Mouse (Mus musculus) forebrain, embryonic 12.5 days (tissue): ENCODE measurements around the gene Xpc. TPM values are rescaled to one million over a fixed set of nuclear protein-coding genes. Genes with fewer than 3 reads are reported as not detected.

Experiments used
- ATAC-seq: fragments of 200-750 bp; cut with Nextera tagmentation; 2 replicates; pipeline ENCODE4 v1.8.0; 2017; ENCODE audit warnings: moderate TSS enrichment; ENCODE audit not compliant: low FRiP score
- H3K27ac ChIP-seq: fragments of 300-500 bp; sonication (generic); 2 replicates; pipeline ENCODE4 v1.5.1; 2016; ENCODE audit warnings: mild to moderate bottlenecking
- H3K27me3 ChIP-seq: fragments of 300-500 bp; sonication (generic); 2 replicates; pipeline ENCODE4 v1.6.1; 2016; ENCODE audit warnings: mild to moderate bottlenecking
- H3K36me3 ChIP-seq: fragments of 300-500 bp; sonication (generic); replicated peaks from 2 replicates; pipeline ENCODE4 v1.6.1; 2016; ENCODE audit warnings: mild to moderate bottlenecking
- H3K4me1 ChIP-seq: fragments of 300-500 bp; sonication (generic); 2 replicates; pipeline ENCODE4 v1.6.1; 2016
- H3K4me2 ChIP-seq: fragments of 300-500 bp; sonication (generic); 2 replicates; pipeline ENCODE4 v1.6.1; 2016; ENCODE audit warnings: mild to moderate bottlenecking, moderate library complexity
- H3K4me3 ChIP-seq: fragments of 300-500 bp; sonication (generic); replicated peaks from 2 replicates; pipeline ENCODE4 v1.5.1; 2016; ENCODE audit warnings: mild to moderate bottlenecking
- H3K9ac ChIP-seq: fragments of 300-500 bp; sonication (generic); 2 replicates; pipeline ENCODE4 v1.6.1; 2016; ENCODE audit warnings: mild to moderate bottlenecking
- H3K9me3 ChIP-seq: fragments of 300-500 bp; sonication (generic); 2 replicates; pipeline ENCODE4 v1.6.1; 2016
- WGBS: fragments of 180-500 bp; shearing (Covaris S2); methylation state at CpG from one replicate; pipeline ENCODE4 v1.1.7; 2016; 5-methylcytosine and 5-hydroxymethylcytosine counted together
- polyA plus RNA-seq: library from polyadenylated mRNA; unstranded; fragments of >200 nt; fragmentation: Nextera tagmentation; extraction: Ambion mirVana; gene quantifications from 2 replicates; pipeline ENCODE4 v1.2.1, GENCODE M21; 2016

Xpc gene
- polyA plus RNA-seq, 1 experiment from 2014 or later = 24.4 TPM

- Histone ChIP-seq H3K4me3 (no peak overlapping the region), H3K9me3 (no peaks in the 10 kb centered on the region), H3K4me2 (no peak overlapping the region), H3K27me3 (no peaks in the 10 kb centered on the region), H3K9ac (no peak overlapping the region), H3K27ac (no peak overlapping the region), H3K36me3 (peaks cover 22% of the 10 kb centered on the region), H3K4me1 (no peaks in the 10 kb centered on the region)
- ATAC-seq = no peak
- 96% methylated on average over 1 of the region's 1 CpGs for WGBS
Observed at GRCm38 (mm10) chr6:91459471-91459870, 56.2 kb downstream of the Xpc start.

- Histone ChIP-seq H3K9ac (no peak overlapping the region), H3K4me3 (no peak overlapping the region), H3K4me1 (no peaks in the 10 kb centered on the region; the same call in 1 of the 2 replicates), H3K36me3 (no peaks in the 10 kb centered on the region), H3K9me3 (no peaks in the 10 kb centered on the region), H3K4me2 (no peak overlapping the region), H3K27me3 (peaks cover 6% of the 10 kb centered on the region; the same call in 1 of the 2 replicates), H3K27ac (no peak overlapping the region)
- WGBS = 76% methylated on average over 5 of the region's 5 CpGs
- no peak for ATAC-seq
Observed at GRCm38 (mm10) chr6:91454546-91454945, 61.1 kb downstream of the Xpc start.

GRCm38 (mm10) chr6:91452056-91452455 lies 63.6 kb downstream of the Xpc start:
- ATAC-seq = no peak
- Histone ChIP-seq H3K27me3 (peaks cover 8% of the 10 kb centered on the region), H3K4me1 (no peaks in the 10 kb centered on the region; the same call in 1 of the 2 replicates), H3K4me2 (no peak overlapping the region), H3K9ac (no peak overlapping the region), H3K36me3 (no peaks in the 10 kb centered on the region), H3K27ac (no peak overlapping the region), H3K9me3 (no peaks in the 10 kb centered on the region), H3K4me3 (no peak overlapping the region)
- WGBS = 52% methylated on average over 1 of the region's 1 CpGs

GRCm38 (mm10) chr6:91449472-91450225 lies 66.0 kb downstream of the Xpc start:
- H3K9me3 ChIP-seq = no peaks in the 10 kb centered on the region
- no peaks in the 10 kb centered on the region; the same call in 1 of the 2 replicates for H3K4me1 ChIP-seq
- no peak overlapping the region for H3K4me3 ChIP-seq
- WGBS = 59% methylated on average over 3 of the region's 3 CpGs
- no peak overlapping the region for H3K27ac ChIP-seq
- ATAC-seq = no peak
- no peaks in the 10 kb centered on the region for H3K36me3 ChIP-seq
- H3K4me2 ChIP-seq = no peak overlapping the region
- no peak overlapping the region for H3K9ac ChIP-seq
- peaks cover 16% of the 10 kb centered on the region for H3K27me3 ChIP-seq

GRCm38 (mm10) chr6:91445316-91445715 lies 70.4 kb downstream of the Xpc start:
- WGBS = 85% methylated on average over 3 of the region's 3 CpGs
- Histone ChIP-seq H3K4me3 (no peak overlapping the region), H3K9ac (no peak overlapping the region), H3K4me2 (no peak overlapping the region), H3K36me3 (no peaks in the 10 kb centered on the region), H3K4me1 (peaks cover 7% of the 10 kb centered on the region), H3K27ac (no peak overlapping the region), H3K9me3 (no peaks in the 10 kb centered on the region), H3K27me3 (peaks cover 16% of the 10 kb centered on the region)
- ATAC-seq = no peak

GRCm38 (mm10) chr6:91441145-91441662 lies 74.5 kb downstream of the Xpc start:
- H3K27me3 ChIP-seq = peaks cover 24% of the 10 kb centered on the region

GRCm38 (mm10) chr6:91440474-91441144 lies 75.1 kb downstream of the Xpc start:
- WGBS = 2% methylated on average over 30 of the region's 30 CpGs
- ATAC-seq = peak; percentile 95
- Histone ChIP-seq H3K9ac (peak overlapping the region; percentile 70), H3K9me3 (no peaks in the 10 kb centered on the region), H3K36me3 (no peaks in the 10 kb centered on the region), H3K4me3 (peak overlapping the region; percentile 58), H3K27ac (0 out of 2 replicates have a peak overlapping the region, but pooled peaks have one; percentile 27), H3K4me1 (peaks cover 7% of the 10 kb centered on the region), H3K27me3 (peaks cover 30% of the 10 kb centered on the region), H3K4me2 (peak overlapping the region; percentile 72)

More at GRCm38 (mm10) chr6:91441145-91441662, 74.5 kb downstream of the Xpc start:
- peak overlapping the region; percentile 70 for H3K9ac ChIP-seq
- H3K4me1 ChIP-seq = peaks cover 7% of the 10 kb centered on the region
- 6% methylated on average over 19 of the region's 19 CpGs for WGBS
- ATAC-seq = peak; percentile 67
- peak overlapping the region; percentile 58 for H3K4me3 ChIP-seq
- H3K36me3 ChIP-seq = no peaks in the 10 kb centered on the region
- 0 out of 2 replicates have a peak overlapping the region, but pooled peaks have one; percentile 27 for H3K27ac ChIP-seq
- peak overlapping the region; percentile 72 for H3K4me2 ChIP-seq
- no peaks in the 10 kb centered on the region for H3K9me3 ChIP-seq

Other genes with a start within 250 kb of the Xpc start
- 16.0 and 22.0 TPM in 2 replicates for gene Wnt7a, start 104.5 kb downstream of the Xpc start, polyA plus RNA-seq
- gene Chchd4, start 42.3 kb downstream of the Xpc start, polyA plus RNA-seq = 23.9 and 24.2 TPM in 2 replicates
- gene Tmem43, start 42.2 kb downstream of the Xpc start, polyA plus RNA-seq = 60.8 and 68.8 TPM in 2 replicates
- gene Lsm3, start within 50 bp of the Xpc start, polyA plus RNA-seq = 264 and 276 TPM in 2 replicates
- 67.6 and 79.0 TPM in 2 replicates for gene Slc6a6, start 168.2 kb upstream of the Xpc start, polyA plus RNA-seq